Mouse (Mus musculus) kidney, postnatal 25 days (tissue): ENCODE measurements around the gene Atp23.
"Not testable (repeated sequence)": the region's sequence is repeated elsewhere in the genome, so short reads cannot be mapped to it uniquely, and the experiment has no call there.

Source experiments
- DNase-seq, 2 experiments: peaks; one replicate each; pipeline ENCODE4 v3.0.0; 2021; ENCODE audit warnings: mixed read lengths in 2 of 2

Gene Atp23

GRCm38 (mm10) chr10:126906811-126907210, 5.7 kb upstream of the Atp23 start:
- no peak for DNase-seq

GRCm38 (mm10) chr10:126905650-126906075, 4.5 kb upstream of the Atp23 start:
- DNase-seq: peak; percentile 98

GRCm38 (mm10) chr10:126905086-126905485, 3.9 kb upstream of the Atp23 start:
- peak in 1 of 2 experiments; percentile 17 for DNase-seq

- no peak for DNase-seq
Observed at GRCm38 (mm10) chr10:126904221-126904620, 3.1 kb upstream of the Atp23 start.

- no peak for DNase-seq
Observed at GRCm38 (mm10) chr10:126901488-126901843, 311 bp upstream of the Atp23 start.

- DNase-seq: no peak
Observed at GRCm38 (mm10) chr10:126895891-126896290, 5.3 kb downstream of the Atp23 start.

GRCm38 (mm10) chr10:126894061-126894460, 7.1 kb downstream of the Atp23 start:
- DNase-seq: no peak

GRCm38 (mm10) chr10:126893145-126893544, 8.0 kb downstream of the Atp23 start:
- DNase-seq: no peak

GRCm38 (mm10) chr10:126873755-126874154, 27.4 kb downstream of the Atp23 start:
- no peak for DNase-seq

GRCm38 (mm10) chr10:126872256-126872655, 28.9 kb downstream of the Atp23 start:
- DNase-seq: no peak

GRCm38 (mm10) chr10:126869372-126870318, 31.5 kb downstream of the Atp23 start:
- DNase-seq: peak; percentile 70 to 75

- no peak for DNase-seq
Observed at GRCm38 (mm10) chr10:126865284-126865683, 35.9 kb downstream of the Atp23 start.

GRCm38 (mm10) chr10:126862193-126862592, 39.0 kb downstream of the Atp23 start:
- no peak for DNase-seq

- DNase-seq: peak in 1 of 2 experiments; percentile 17
Observed at GRCm38 (mm10) chr10:126853286-126853685, 47.9 kb downstream of the Atp23 start.

- no peak for DNase-seq
Observed at GRCm38 (mm10) chr10:126845309-126845911, 55.7 kb downstream of the Atp23 start.

GRCm38 (mm10) chr10:126844689-126845088, 56.5 kb downstream of the Atp23 start:
- DNase-seq: peak in 1 of 2 experiments; percentile 8

- no peak for DNase-seq
Observed at GRCm38 (mm10) chr10:126840266-126840665, 60.9 kb downstream of the Atp23 start.

- peak in 1 of 2 experiments; percentile 32 for DNase-seq
Observed at GRCm38 (mm10) chr10:126833006-126833405, 68.1 kb downstream of the Atp23 start.

GRCm38 (mm10) chr10:126831329-126831728, 69.8 kb downstream of the Atp23 start:
- no peak for DNase-seq

- DNase-seq: no peak
Observed at GRCm38 (mm10) chr10:126828618-126829017, 72.5 kb downstream of the Atp23 start.

GRCm38 (mm10) chr10:126827941-126828593, 73.1 kb downstream of the Atp23 start:
- DNase-seq: no peak

GRCm38 (mm10) chr10:126826982-126827381, 74.2 kb downstream of the Atp23 start:
- DNase-seq: no peak

- DNase-seq: not testable (repeated sequence)
Observed at GRCm38 (mm10) chr10:126826216-126826615, 74.9 kb downstream of the Atp23 start.
